Mouse (Mus musculus): Measurements from ENCODE around the gene Atp9a.
A peak's percentile ranks its signal among the peaks of the same experiment; 100 is the strongest.

Atp9a gene

GRCm38 (mm10) chr2:168600750-168601490, 141.3 kb downstream of the Atp9a start:
- DNase-seq (ENCODE audit: low spot score), result peak; percentile 36

GRCm38 (mm10) chr2:168595693-168596092, 146.5 kb downstream of the Atp9a start:
- DNase-seq (ENCODE audit: low spot score), result no peak

GRCm38 (mm10) chr2:168593676-168594075, 148.5 kb downstream of the Atp9a start:
- DNase-seq (ENCODE audit: low spot score), result no peak

- DNase-seq (ENCODE audit: low spot score), result no peak
Observed at GRCm38 (mm10) chr2:168593004-168593403, 149.2 kb downstream of the Atp9a start.

GRCm38 (mm10) chr2:168591076-168591475, 151.1 kb downstream of the Atp9a start:
- DNase-seq (ENCODE audit: low spot score), result no peak

- DNase-seq (ENCODE audit: low spot score), result no peak
Observed at GRCm38 (mm10) chr2:168590556-168590955, 151.7 kb downstream of the Atp9a start.

- no peak for DNase-seq (ENCODE audit: low spot score)
Observed at GRCm38 (mm10) chr2:168590168-168590551, 152.0 kb downstream of the Atp9a start.

- no peak for DNase-seq (ENCODE audit: low spot score)
Observed at GRCm38 (mm10) chr2:168589368-168590167, 152.6 kb downstream of the Atp9a start.

GRCm38 (mm10) chr2:168588591-168589367, 153.4 kb downstream of the Atp9a start:
- peak; percentile 28 for DNase-seq (ENCODE audit: low spot score)

- no peak for DNase-seq (ENCODE audit: low spot score)
Observed at GRCm38 (mm10) chr2:168587159-168587558, 155.1 kb downstream of the Atp9a start.

GRCm38 (mm10) chr2:168586512-168586911, 155.7 kb downstream of the Atp9a start:
- DNase-seq (ENCODE audit: low spot score), result no peak

GRCm38 (mm10) chr2:168584857-168585256, 157.4 kb downstream of the Atp9a start:
- DNase-seq (ENCODE audit: low spot score), result no peak
